Mouse (Mus musculus) heart, postnatal 0 days (tissue): ENCODE data around the gene Pde1a.

Source experiments
- CTCF ChIP-seq: IDR thresholded peaks from 2 replicates; pipeline ENCODE4 v1.5.1; 2016; ENCODE audit warnings: antibody characterized with exemption, control low read depth, low read depth
- EP300 ChIP-seq: IDR thresholded peaks from 2 replicates; pipeline ENCODE4 v1.6.1; 2016; ENCODE audit warnings: antibody characterized with exemption, low read depth

DNA sequence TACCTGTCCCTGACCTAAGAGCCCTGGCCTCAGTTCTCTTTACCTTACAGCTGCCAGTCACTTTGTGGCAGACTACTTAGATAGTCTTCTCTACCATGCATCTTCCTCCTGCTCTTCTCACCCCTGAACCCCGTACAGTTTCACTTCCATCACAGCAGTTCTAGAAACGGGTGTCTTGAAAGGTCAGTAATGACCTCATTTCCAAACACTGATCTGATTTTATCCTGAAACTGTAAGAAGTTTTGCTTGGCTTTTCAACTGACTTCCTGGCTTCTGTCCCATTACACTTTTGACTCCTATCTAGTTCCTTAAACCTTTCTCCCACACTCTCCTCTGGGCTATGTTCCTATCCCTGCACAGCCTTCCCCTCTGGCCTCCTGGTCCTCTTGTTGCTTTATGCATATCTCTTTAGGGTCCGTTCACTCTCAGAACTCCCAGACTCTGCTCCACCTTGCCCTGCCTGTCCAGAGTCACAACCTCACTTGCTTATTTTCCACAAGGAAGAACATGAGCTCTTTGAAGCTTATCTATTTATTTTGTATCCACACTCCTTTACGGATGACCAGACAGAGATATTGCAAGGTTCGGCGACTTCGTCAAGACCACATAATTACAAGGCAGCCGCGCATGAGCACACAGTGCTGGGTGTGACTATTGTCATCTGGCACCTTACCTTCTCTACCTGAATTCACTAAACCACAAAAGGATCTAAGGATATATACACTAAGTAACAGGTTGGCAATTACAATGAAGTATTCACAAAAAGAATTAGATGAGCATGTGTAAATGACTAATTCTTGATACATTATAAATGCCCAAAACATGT is 162.4 kb downstream of the Pde1a start:
- no peak for TF ChIP-seq CTCF
- no peak for TF ChIP-seq EP300
